Mouse (Mus musculus): ENCODE measurements around the gene Myh11. TPM values are rescaled to one million over a fixed set of nuclear protein-coding genes. Genes with fewer than 3 reads are reported as not detected.

Gene Myh11
- total RNA-seq, 2 experiments from 2014 or later: 4.7 to 7.0 TPM

DNA sequence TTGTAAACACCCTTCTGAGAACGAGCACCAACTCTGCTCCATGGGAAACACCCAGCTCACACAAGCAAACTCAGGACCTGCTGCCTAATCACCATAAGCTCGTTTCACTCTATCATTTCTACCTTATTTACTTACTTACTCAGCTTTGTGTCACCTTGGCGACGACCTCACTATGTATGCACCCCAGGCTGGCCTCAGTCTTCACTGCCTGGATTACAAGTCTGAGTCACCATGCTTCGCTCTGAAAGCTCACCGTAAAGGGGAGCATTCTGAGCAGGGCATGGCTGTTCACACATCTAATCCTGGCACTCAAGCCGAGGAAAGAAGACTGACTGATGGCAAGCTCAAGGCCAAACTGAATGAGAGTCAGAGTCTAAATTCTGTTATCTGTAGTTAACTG, 12.5 kb upstream of the Myh11 start:
- no peak for DNase-seq (ENCODE audit: low spot score in 2 of 2)
- no peak overlapping the region for H3K4me3 ChIP-seq

DNA sequence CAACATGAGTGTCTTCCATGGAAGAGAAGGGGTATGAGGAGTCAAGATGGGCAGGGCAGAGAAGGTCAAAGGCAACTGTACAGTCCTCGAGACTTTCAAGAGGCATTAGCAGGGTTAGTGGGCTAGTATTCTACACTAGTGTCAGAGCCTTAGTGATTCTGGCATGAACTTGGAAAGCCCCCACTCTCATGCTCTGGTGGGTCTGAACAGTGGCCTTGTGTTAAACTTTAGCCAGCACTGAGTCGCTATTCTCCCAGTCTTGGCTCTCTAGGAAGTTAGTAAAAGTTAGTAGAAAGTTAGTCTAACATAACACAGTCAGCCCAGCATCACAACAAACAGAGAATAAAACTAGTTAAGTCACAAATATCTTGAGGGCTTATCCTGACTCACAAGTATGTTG, 12.0 kb upstream of the Myh11 start:
- no peak overlapping the region for H3K4me3 ChIP-seq
- H3K27ac ChIP-seq: no peak overlapping the region
- DNase-seq (ENCODE audit: low spot score in 2 of 2): no peak
- TF ChIP-seq CTCF (conservative IDR thresholded peaks at IDR 0.05): no peak

More for the DNA sequence above, 12.5 kb upstream of the Myh11 start:
- H3K27ac ChIP-seq: no peak overlapping the region
- no peak for TF ChIP-seq CTCF (conservative IDR thresholded peaks at IDR 0.05)

DNA sequence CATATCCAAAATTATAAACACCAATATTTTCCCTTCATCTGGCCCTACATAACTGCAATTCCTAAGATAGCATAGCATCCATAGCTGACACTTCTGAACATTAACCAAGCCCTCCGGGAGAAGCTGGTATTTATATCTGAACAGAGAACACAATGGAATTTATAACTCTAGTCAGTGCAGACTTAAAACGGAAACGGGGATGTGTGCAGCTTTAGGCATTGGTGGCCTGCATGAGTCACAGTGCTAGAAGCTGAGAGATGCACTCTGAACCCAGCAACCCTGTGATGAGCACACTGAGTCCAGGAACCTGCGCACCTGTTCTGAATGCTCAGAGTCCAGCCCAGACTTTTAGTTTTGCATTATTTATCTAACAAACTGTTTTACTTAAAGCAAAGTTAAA, 7.3 kb upstream of the Myh11 start:
- DNase-seq (ENCODE audit: low spot score in 2 of 2): no peak
- no peak for TF ChIP-seq CTCF (conservative IDR thresholded peaks at IDR 0.05)
- H3K27ac ChIP-seq: no peak overlapping the region
- H3K4me3 ChIP-seq: no peak overlapping the region

DNA sequence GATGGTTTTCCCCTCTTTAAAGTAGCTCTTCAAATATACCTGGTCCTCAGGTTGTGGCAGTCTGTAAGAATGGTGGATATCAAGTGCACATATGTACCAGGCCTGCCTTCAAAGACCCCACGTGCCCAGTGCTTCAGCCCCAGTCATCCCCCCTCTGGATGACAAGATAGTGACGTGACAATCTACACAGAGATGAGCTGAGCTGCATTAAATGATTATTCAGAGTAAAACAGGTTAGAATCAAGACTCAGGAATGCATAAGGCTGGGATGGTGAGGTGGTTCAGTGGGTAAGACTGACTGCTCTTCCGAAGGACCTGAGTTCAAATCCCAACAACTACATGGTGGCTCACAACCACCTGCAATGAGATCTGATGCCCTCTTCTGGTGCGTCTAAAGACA, 6.6 kb upstream of the Myh11 start:
- H3K27ac ChIP-seq: peak overlapping the region; percentile 53; the same call in 1 of the 2 replicates
- no peak; the same call in 1 of the 2 replicates for TF ChIP-seq CTCF (conservative IDR thresholded peaks at IDR 0.05)
- no peak for DNase-seq (ENCODE audit: low spot score in 2 of 2)

DNA sequence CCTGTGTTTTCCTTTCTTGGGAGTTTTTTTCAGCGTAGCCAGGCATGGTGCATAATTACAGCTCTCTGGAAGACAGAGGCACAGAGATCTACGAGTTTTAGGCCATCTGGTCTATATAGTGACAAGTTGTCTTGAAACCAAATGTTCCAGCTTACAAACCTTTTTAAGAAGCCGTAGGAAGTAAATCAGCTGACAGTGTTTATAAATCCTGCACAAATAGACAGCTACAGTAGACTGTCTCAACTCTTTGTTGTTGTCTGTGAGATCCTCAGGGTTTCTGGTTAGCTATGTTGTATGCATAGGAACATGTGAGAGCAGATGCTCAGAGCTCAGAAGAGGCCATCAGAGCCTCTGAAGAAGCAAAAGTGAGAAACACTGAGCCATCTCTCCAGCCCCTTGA, 6.0 kb upstream of the Myh11 start:
- H3K4me3 ChIP-seq: no peak overlapping the region
- H3K27ac ChIP-seq: peak overlapping the region; percentile 55; the same call in 1 of the 2 replicates
- TF ChIP-seq CTCF (conservative IDR thresholded peaks at IDR 0.05): no peak
- peak in 1 of 2 experiments; percentile 50 for DNase-seq (ENCODE audit: low spot score in 2 of 2)

More for the DNA sequence above, 6.6 kb upstream of the Myh11 start:
- H3K4me3 ChIP-seq: no peak overlapping the region

DNA sequence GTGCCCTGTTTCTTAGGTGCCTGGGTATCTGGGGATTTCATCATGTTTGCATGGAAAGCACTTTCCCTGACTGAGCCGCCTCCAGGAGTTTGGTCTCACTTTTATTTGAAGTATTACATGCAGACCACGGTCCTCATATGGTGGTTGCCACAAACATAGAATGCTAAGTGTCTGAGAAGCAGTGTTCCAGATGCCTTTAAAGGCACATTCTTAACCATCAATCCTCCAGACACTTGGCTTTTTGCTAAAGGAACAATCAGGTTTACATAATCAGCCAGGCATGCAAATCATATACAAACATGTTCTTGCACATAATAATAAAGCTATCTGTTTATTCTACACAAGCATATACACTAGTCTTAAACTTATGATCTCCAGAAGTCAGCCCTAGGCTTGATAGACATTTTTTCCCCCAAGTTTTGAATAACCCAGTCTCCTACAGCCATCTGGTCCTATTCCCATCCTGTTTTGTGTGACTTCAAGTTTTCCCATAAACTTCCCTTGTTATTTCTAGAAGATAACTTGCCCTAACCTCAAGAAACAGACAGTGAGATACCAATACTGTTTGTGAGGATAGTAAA, 5.5 kb upstream of the Myh11 start:
- Histone ChIP-seq H3K4me3 (no peak overlapping the region), H3K27ac (peak overlapping the region; percentile 55; the same call in 1 of the 2 replicates)
- no peak for TF ChIP-seq CTCF (conservative IDR thresholded peaks at IDR 0.05)
- DNase-seq (ENCODE audit: low spot score in 2 of 2): no peak

DNA sequence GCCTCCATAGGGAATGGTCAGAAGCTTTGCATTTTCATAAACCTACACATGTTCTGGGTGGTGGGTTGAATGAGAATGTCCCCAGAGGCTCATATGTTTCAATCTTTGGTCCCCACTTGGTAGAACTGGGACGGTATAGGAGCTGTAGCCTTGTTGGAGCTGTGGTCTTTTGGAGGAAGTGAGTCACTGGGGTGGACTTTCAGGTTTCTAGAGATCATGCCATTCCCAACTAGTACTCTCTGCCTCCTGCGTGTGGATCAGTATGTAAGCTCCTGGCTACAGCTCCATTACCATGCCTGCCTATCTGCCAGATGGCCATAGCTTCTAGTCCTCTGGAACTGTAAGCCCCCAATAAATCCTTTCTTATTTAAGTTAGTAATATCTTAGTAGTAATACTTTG, 4.1 kb upstream of the Myh11 start:
- H3K27ac ChIP-seq: no peak overlapping the region
- no peak for TF ChIP-seq CTCF (conservative IDR thresholded peaks at IDR 0.05)
- no peak for DNase-seq (ENCODE audit: low spot score in 2 of 2)
- no peak overlapping the region for H3K4me3 ChIP-seq

DNA sequence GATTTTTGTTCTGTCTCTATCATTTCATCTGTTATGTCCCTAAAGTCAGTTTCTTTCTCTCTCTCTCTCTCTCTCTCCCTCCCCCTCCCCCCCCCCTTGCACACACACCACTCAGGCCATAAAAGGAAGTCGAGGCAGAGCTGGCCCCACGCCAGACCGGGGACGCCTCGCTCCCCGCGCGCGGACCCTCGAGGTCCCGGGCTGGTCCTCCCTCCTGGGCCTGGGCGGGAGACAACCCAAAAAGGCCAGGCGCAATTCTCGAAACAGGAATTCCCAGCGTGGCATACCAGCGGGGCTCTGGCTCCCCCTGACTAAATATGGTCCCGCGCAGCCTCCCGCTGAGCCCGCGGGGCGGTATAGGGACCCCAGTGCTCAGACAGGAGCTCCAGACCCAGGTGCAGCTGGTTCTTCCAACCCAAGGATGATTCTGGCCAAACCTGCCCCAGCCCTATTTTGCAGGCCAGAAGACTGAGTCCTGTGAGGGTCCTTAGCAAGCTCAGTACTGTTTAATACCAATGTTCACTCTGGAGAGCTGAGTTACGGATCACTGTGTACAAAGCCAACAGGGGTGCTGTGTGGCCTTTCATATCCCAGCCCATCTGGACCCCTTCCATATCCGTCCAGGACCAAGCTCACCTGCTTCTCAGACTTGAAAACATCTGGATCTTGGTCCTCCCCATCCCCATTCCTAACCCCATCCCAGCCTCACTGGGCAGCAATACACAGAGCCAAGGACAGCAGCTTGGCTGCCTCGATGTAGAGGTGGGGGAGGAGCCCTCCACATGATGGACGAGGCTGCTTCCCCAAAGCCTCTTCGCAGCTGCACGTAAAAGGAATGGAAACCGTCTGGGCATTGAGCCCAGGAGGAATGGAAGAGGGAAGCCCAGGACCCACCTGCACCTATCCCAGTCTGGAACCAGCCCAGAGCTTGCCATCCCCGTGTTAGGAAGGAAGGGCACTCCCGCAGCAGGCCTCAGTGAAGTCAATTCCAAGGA, 1.3 kb upstream of the Myh11 start:
- H3K27ac ChIP-seq: no peak overlapping the region
- DNase-seq (ENCODE audit: low spot score in 2 of 2): no peak
- TF ChIP-seq CTCF (conservative IDR thresholded peaks at IDR 0.05): no peak
- H3K4me3 ChIP-seq: peak overlapping the region; percentile 34

DNA sequence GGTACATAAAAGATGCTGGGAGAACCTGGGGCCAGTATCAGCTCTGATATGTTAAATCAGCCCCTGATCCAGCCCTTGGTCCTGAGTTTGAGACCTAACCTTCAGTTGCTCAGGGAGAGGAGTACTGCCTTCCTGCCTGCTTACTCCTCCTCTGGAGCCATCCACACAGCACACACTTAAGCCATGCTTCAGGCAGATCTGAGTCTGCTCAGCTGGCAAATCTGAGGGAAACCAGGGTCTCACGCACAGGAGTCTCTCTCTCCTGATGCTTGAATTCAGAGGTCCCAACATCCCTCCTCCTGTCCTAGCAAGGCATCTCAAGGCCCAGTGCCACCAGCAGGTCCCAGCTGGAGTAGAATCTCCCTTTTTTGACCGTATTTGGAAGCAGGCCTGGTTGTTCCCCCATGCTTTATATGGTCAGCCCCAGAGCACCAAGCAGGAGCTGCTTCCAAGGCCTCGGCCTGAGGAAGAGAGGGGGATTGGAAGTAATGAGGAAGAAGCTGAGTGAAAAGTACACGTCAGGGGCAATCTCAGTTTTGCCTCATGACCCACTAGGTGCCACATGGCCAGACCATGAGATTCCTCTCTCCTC, 18.7 kb downstream of the Myh11 start:
- DNase-seq (ENCODE audit: low spot score in 2 of 2): no peak
- H3K4me3 ChIP-seq: no peak overlapping the region
- no peak overlapping the region for H3K27ac ChIP-seq
- TF ChIP-seq CTCF (conservative IDR thresholded peaks at IDR 0.05): no peak

DNA sequence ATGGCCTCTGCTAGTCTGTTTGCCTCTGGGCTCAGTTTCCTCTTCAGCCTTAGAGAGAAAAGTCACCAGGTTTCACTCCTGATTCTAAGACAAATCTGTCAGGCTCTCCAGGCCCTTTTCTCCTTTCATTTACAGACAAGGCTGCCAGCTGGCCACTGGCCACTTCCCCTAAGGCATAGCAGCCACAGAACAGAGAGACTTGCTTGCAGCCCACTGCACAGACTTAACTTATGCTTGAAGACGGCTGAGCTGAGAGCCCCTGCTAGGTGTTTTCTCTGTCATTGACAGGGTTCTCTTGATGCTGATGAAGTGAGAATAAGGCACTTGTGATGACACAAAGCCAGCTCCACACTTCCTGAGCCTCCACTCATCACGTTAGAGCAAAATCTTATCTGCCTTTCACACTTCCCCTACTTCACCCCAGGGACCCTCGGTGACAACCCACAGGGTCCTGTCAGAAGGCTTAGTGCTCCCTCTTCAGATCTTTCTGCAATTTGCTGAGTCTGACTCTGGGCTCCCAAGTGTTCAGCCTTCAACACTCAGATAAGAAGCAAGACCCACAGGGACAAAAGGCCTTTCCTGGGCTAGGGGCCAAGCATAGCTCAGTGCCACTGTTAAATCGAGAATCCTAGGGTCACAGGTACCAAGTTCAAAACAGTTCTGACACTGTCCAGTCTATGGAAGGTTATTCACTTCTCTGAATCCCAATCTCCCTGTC, 25.8 kb downstream of the Myh11 start:
- DNase-seq (ENCODE audit: low spot score in 2 of 2): no peak
- no peak overlapping the region for H3K4me3 ChIP-seq
- TF ChIP-seq CTCF (conservative IDR thresholded peaks at IDR 0.05): no peak
- H3K27ac ChIP-seq: no peak overlapping the region

DNA sequence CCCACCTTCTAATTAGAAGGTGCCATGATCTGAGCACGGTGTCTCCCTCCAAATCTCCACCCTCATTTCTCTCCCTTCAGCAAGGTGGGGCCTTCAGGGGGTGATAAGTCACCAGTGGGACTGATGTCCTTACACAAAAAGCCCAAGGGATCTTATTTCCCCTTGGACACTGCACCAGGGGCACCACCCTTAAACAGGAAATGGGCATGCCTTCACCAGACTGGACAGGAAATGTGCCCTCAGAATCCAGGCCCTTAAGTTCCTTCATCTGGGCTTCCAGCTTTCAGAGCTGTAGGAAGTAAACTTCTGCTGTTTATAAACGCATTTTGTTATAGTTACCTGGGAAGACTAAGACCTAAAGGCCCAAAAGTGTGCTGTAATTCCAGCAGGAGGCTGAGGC, 26.7 kb downstream of the Myh11 start:
- Histone ChIP-seq H3K4me3 (no peak overlapping the region), H3K27ac (no peak overlapping the region)
- TF ChIP-seq CTCF (conservative IDR thresholded peaks at IDR 0.05): no peak
- DNase-seq (ENCODE audit: low spot score in 2 of 2): no peak

DNA sequence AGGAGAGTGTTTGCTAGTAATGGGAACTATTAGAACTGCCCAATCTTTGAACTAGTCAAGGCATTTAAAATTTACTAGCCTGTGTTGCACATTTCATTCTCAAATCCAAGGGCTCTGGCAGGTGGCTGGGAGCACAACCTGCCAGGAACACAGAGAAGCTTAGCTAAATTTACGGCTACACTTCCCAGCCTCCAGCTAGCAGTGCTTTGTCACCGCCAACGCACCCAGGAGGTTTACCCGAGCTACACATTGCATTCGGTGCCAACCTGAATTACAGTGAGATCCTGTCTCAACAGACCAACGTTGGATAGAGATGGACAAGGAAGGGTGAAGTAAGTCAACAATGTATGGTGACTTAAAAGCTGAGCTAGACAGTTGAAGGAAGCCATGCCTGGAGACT, 27.9 kb downstream of the Myh11 start:
- Histone ChIP-seq H3K4me3 (no peak overlapping the region), H3K27ac (no peak overlapping the region)
- no peak for DNase-seq (ENCODE audit: low spot score in 2 of 2)
- TF ChIP-seq CTCF (conservative IDR thresholded peaks at IDR 0.05): no peak

DNA sequence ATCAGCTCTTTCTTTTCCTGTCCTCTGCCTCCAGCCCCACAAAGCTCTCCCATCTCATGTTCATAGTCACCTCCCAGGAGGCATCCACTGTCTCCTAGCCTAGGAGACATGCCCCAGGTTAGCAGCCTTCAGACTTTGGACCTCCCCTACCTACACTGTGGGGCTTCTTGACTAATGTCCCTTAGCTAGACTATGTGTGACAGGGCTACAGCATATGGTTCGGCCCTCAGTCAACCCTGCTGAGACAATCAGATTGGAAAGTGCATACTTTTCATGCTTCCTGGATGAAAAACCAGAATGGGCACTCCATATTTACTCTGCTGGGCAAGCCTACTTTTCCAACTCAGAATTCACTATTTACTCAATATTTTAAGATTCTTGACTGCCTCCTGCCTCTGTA, 28.8 kb downstream of the Myh11 start:
- TF ChIP-seq CTCF (conservative IDR thresholded peaks at IDR 0.05): no peak
- Histone ChIP-seq H3K4me3 (no peak overlapping the region), H3K27ac (no peak overlapping the region)
- DNase-seq (ENCODE audit: low spot score in 2 of 2): no peak
